Mouse (Mus musculus) bone marrow macrophage, adult 2 months (primary cell): ENCODE results near the gene Setd3. TPM values are rescaled to one million over a fixed set of nuclear protein-coding genes. Genes with fewer than 3 reads are reported as not detected.

Source experiments
- H3K27ac ChIP-seq: 2 replicates; pipeline ENCODE4 v1.5.1; 2012; ENCODE audit warnings: low read depth, low read length; ENCODE audit not compliant: insufficient read depth
- H3K4me1 ChIP-seq: 2 replicates; pipeline ENCODE4 v1.6.1; 2012; ENCODE audit warnings: low read length; ENCODE audit not compliant: control insufficient read depth, insufficient read depth
- H3K4me3 ChIP-seq: 2 replicates; pipeline ENCODE4 v1.5.1; 2012; ENCODE audit warnings: mild to moderate bottlenecking, low read length, moderate library complexity; ENCODE audit not compliant: insufficient read depth
- CTCF ChIP-seq: IDR thresholded peaks from 2 replicates; pipeline ENCODE4 v1.5.1; 2012; ENCODE audit warnings: low read depth, mild to moderate bottlenecking, low read length, moderate library complexity
- POLR2A ChIP-seq: IDR thresholded peaks from 2 replicates; pipeline ENCODE4 v1.6.1; 2012; ENCODE audit warnings: mild to moderate bottlenecking, low read depth, low read length, borderline replicate concordance
- polyA plus RNA-seq: library from polyadenylated mRNA; stranded (reverse); fragments of >200 nt; gene quantifications from 2 replicates; pipeline ENCODE4 v1.2.4, GENCODE M21; 2012; ENCODE audit not compliant: missing spikeins, insufficient read depth, insufficient read length

Gene Setd3
- polyA plus RNA-seq, 1 experiment: 75.8 TPM

DNA sequence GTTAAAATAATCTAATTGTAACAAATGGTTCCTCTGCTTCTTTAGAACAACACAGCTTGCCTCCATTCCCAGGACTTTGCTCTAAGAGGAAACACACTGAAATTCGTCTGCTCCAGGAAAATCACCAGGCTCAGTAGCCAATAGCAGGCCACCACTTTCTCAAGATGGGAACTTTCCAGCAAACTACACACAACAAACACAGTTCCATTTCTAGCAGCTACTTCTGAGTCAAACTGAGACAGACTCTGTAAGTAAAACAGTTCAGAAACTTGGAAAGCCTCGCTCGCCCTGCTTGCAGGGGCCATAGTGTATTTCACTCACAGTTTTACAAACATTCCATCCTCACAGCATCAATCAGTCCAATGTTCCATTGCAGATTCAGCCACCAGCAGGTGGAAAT is 2.7 kb downstream of the Setd3 start:
- Histone ChIP-seq H3K4me3 (no peak overlapping the region), H3K27ac (no peak overlapping the region), H3K4me1 (peaks cover 34% of the 10 kb centered on the region)
- TF ChIP-seq CTCF: no peak

DNA sequence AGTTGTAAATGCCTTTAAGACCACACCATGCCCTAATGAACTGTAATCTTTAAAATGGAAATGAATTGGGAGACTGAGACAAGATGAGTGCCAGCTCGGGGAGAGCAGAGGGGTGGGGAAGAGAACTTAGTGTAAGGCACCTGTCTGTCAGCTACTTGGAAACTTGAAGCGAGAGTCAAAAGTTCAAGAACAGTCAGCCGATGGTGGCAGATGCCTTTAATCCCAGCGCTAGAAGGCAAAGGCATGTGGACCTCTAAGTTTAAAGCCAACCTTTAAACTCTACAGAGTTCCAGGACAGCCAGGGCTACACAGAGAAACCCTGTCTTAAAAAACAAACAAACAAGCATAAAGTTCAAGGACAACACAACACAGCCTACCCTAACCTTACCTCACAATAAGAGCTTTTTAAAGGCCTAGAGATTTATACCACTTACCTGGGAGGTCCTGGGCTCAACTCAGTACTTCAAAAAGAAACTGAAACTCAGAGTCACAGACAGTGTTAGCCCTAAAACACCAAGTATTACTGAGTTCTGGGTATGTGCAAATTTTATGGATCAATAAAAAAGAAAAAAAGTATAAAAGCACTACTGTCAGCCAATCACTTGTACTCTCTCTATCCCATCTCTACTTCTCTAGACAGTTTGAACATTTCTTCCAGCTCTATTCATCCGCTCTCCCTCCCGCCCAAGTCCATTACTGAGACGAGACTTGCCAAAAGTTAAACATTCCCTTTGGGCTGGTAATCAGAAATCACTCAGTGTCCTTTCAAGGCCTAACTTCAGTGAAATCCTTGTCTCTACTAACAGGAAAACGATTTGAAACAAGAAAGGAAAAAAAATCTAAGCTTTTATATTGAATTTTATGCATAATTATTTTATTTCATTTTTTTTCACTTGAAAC is 4.3 kb downstream of the Setd3 start:
- H3K4me1 ChIP-seq: peaks cover 46% of the 10 kb centered on the region
- no peak overlapping the region for H3K4me3 ChIP-seq
- no peak for TF ChIP-seq POLR2A
- TF ChIP-seq CTCF: no peak
- H3K27ac ChIP-seq: no peak overlapping the region

DNA sequence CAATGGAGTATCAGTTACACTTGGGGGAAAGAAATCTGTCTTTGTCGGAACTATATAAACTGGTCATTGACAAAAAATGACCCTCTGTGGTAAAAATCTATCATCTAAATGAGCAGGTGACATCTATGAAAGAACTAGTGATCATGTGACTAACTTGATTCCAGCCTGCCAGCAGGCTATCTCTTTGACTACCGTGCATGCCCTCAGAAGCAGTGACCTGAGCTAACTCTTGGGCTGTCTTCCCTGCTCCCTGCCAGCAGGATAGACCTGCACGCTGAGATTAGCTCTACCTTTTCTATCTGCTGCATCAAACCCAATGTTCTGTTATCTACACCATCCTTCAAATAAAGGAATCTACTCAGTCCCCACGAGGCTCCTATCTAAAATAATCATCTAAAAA is 6.5 kb downstream of the Setd3 start:
- no peak overlapping the region for H3K27ac ChIP-seq
- TF ChIP-seq CTCF: no peak
- no peak for TF ChIP-seq POLR2A
- H3K4me1 ChIP-seq: peaks cover 59% of the 10 kb centered on the region
- H3K4me3 ChIP-seq: no peak overlapping the region

DNA sequence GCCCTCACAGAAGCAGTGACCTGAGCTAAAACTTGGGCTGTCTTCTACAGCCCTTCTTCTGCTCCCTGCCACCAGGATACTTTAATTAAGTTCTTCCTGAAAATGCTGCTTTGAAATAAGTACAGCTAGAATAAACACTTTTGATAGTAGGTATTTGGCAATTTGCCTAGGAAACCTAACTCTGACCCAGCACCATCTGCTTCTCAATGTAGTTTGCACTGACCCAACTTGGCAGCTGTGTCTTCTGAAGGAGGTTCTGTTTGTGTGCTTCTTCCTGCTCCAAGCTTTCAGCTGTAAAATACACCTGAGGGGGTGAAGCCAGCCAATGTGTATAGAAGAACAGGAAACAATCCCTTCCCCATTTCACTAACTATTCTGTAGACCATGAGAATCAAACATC is 7.8 kb downstream of the Setd3 start:
- H3K4me1 ChIP-seq: peaks cover 52% of the 10 kb centered on the region
- H3K27ac ChIP-seq: no peak overlapping the region
- TF ChIP-seq POLR2A (no peak), CTCF (no peak)
- no peak overlapping the region for H3K4me3 ChIP-seq

DNA sequence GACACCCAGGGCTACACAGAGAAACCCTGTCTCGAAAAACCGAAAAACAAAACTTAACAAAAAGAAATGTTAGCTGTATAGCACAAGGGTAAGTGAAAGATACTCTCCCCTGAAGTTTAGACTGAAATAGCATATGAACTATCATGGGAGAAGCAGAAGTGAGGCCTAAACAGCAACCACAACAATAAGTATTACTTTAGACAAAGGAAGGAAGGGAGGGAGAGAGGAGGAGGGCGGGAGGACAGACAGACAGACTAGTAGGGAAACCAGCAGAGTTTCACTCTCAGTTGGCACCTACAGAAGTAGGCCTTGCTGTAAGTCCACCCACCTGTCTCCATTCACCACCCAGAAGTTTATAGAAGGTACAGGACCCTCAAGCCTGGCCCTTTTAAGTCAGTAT is 8.6 kb downstream of the Setd3 start:
- Histone ChIP-seq H3K4me1 (peaks cover 48% of the 10 kb centered on the region), H3K27ac (peak overlapping the region; percentile 42)
- TF ChIP-seq CTCF: no peak
- TF ChIP-seq POLR2A: no peak

DNA sequence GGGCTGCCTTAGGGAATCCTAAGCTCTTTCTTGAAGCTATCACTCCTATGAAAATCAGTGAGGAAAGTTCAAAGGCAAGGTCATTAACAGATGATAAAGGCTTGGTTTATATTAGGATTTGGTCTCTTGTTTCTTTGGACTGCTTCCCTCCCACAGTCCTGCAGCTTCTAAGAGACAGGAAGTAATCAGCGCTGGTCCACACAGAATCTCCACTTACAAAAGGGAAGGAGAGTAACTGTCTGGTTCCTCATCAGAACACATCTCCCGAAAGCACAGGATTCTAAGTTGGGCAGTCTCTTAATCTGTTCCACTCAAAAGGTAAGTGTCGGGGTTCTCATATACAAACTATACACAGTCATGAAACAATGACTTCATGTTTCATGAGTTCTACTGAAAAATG is 10.2 kb downstream of the Setd3 start:
- Histone ChIP-seq H3K4me3 (no peak overlapping the region), H3K4me1 (peaks cover 46% of the 10 kb centered on the region)
- TF ChIP-seq POLR2A: no peak
- no peak for TF ChIP-seq CTCF

More for the DNA sequence above, 8.6 kb downstream of the Setd3 start:
- no peak overlapping the region for H3K4me3 ChIP-seq

DNA sequence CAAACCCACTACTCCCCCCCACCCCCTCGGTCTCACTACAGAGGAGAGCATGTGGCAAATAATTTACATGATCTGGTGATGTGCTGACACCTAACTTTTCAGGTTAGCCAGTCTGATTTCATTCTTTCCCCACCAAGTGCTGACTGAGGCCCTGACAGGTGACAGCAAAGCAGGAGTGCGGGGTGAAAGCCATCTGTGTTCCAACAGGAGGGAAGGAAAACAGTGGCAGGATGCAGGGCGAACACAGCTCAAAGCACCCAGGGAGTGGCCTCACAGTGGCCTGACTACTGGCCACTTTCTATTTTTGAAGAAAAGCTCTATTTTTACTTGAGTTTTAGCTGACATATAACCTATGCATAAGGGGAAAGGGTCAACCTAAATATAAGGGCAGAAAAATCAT is 15.4 kb downstream of the Setd3 start:
- Histone ChIP-seq H3K4me3 (no peak overlapping the region), H3K4me1 (peaks cover 8% of the 10 kb centered on the region), H3K27ac (no peak overlapping the region)
- TF ChIP-seq POLR2A: no peak
- no peak for TF ChIP-seq CTCF

More for the DNA sequence above, 10.2 kb downstream of the Setd3 start:
- no peak overlapping the region for H3K27ac ChIP-seq

DNA sequence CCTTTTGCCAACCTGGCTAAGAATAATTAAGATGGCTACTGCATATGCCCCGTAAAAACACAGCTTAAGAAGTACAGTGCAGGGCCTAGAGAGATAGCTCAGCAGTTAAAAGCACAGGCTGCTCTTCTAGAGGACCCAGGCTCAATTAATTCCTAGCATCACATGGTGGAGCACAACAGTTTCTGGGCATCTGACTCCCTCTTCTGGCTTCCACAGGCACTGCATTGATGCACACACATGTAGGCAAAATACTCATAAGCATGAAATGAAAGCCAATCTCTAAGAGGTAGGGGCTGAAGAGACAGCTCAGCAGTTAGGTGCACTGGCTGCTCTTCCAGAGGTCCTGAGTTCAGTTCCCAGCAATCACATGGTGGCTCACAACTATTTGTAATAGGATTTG is 17.1 kb downstream of the Setd3 start:
- Histone ChIP-seq H3K4me3 (no peak overlapping the region), H3K4me1 (no peaks in the 10 kb centered on the region), H3K27ac (no peak overlapping the region)
- TF ChIP-seq POLR2A (no peak), CTCF (no peak)

DNA sequence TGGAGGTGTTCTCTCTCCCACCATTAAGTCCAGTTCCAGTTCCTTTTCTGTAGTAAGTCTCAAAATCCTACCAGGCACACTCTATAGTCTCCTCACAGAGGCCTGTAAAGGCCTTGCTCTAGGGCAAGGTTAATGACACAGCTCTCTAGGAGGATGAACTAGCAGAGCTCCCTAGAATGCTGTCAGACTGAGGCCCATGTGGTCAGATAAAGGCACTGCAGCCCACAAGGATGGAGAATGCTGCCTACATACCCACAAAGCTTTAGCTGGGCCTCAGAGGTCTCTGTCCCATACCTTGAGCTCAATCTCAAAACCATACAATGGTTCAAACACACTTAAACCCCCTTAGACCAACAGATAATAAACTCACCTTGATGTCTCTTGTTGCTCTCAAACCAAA is 19.3 kb downstream of the Setd3 start:
- TF ChIP-seq CTCF (no peak), POLR2A (no peak)
- Histone ChIP-seq H3K27ac (no peak overlapping the region), H3K4me1 (no peaks in the 10 kb centered on the region), H3K4me3 (no peak overlapping the region)

DNA sequence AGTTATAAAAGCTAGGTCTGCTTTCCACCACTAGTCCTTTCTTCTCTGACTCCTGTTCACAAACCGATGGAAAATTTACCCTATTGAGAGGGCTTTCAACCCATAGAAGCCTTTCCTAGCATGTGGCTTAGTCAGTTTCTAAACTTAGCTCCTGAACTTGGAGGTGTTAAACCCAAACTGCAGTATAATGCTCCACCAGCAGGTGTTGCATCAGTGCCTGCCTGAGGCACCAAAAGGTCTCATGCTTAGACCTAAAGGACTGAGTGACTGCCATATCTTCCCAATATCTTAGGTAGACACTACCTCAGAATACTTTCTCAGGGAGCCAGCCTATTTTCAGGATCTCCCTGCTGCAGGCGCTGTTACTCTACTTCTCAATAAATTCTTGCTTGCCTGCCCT is 26.4 kb downstream of the Setd3 start:
- no peaks in the 10 kb centered on the region for H3K4me1 ChIP-seq
- TF ChIP-seq POLR2A (no peak), CTCF (no peak)

More for the DNA sequence above, 26.4 kb downstream of the Setd3 start:
- H3K4me3 ChIP-seq: no peak overlapping the region
- H3K27ac ChIP-seq: no peak overlapping the region
